Mouse (Mus musculus) liver, adult 10 weeks (tissue): ENCODE results near the gene Fstl1. TPM values are rescaled to one million over a fixed set of nuclear protein-coding genes. Genes with fewer than 3 reads are reported as not detected.

ENCODE experiments used
- polyA plus RNA-seq: library from polyadenylated mRNA; stranded (reverse); fragments of 350-450 nt; fragmentation: Illumina TruSeq; extraction: RNeasy Lipid Tissue Mini Kit (QIAGEN cat#74804); gene quantifications from one replicate; pipeline ENCODE4 v1.2.3, GENCODE M21; 2014; ENCODE audit warnings: low read depth, low replicate concordance

Gene Fstl1
- polyA plus RNA-seq = 4.0 TPM

GRCm38 (mm10) chr16:37776860-37777651, at the start of gene Fstl1:
TSS of gene Fstl1 (plus strand) at chr16:37776873.

GRCm38 (mm10) chr16:37861029-37861428, 84.4 kb downstream of the Fstl1 start, which contains the start of gene Gm36028:
TSS of gene Gm36028 (minus strand) at chr16:37861146.

GRCm38 (mm10) chr16:37867791-37868505, 91.3 kb downstream of the Fstl1 start, which contains the start of gene Lrrc58:
TSS of gene Lrrc58 (plus strand) at chr16:37868389.

Other genes starting within 250 kb of the Fstl1 start
- gene Gtf2e1, start 237.1 kb upstream of the Fstl1 start, polyA plus RNA-seq = 10.2 TPM
- gene Rabl3, start 237.0 kb upstream of the Fstl1 start, polyA plus RNA-seq = 23.5 TPM
- gene Hgd, start 196.7 kb upstream of the Fstl1 start, polyA plus RNA-seq = 833 TPM
- gene Ndufb4, start 122.4 kb upstream of the Fstl1 start, polyA plus RNA-seq = 202 TPM
- 3.9 TPM for gene Gm36028, start 84.3 kb downstream of the Fstl1 start, polyA plus RNA-seq
- 37.5 TPM for gene Lrrc58, start 91.5 kb downstream of the Fstl1 start, polyA plus RNA-seq
- not detected for gene Gpr156, start 139.6 kb downstream of the Fstl1 start, polyA plus RNA-seq